Mouse (Mus musculus) 3T3-L1 (cell line): ENCODE data around the gene Ppie.
A peak's percentile ranks its signal among the peaks of the same experiment; 100 is the strongest.
"Not testable (repeated sequence)": the region's sequence is repeated elsewhere in the genome, so short reads cannot be mapped to it uniquely, and the experiment has no call there.

Experiments
- DNase-seq: peaks from one replicate; pipeline ENCODE4 v3.0.0-alpha.2; 2015; ENCODE audit warnings: low read depth, low spot score

The Ppie gene

GRCm38 (mm10) chr4:123139513-123140154 is at the start of gene Ppie:
Gene Ppie, minus strand, starts transcription at chr4:123139951.
- DNase-seq: peak; percentile 97

- DNase-seq: no peak
Measured at GRCm38 (mm10) chr4:123184816-123185215, 45.1 kb upstream of the Ppie start.

- DNase-seq: no peak
Measured at GRCm38 (mm10) chr4:123183239-123184056, 43.7 kb upstream of the Ppie start.

GRCm38 (mm10) chr4:123182328-123183238 is 42.8 kb upstream of the Ppie start, which contains the start of gene Hpcal4:
Gene Hpcal4, plus strand, starts transcription at chr4:123183227.
- DNase-seq: no peak

GRCm38 (mm10) chr4:123171811-123172210 is 32.1 kb upstream of the Ppie start:
- peak; percentile 20 for DNase-seq

GRCm38 (mm10) chr4:123164157-123164556 is 24.4 kb upstream of the Ppie start:
- no peak for DNase-seq

GRCm38 (mm10) chr4:123162305-123162917 is 22.7 kb upstream of the Ppie start:
- no peak for DNase-seq

- not testable (repeated sequence) for DNase-seq
Measured at GRCm38 (mm10) chr4:123161251-123161650, 21.5 kb upstream of the Ppie start.

- no peak for DNase-seq
Measured at GRCm38 (mm10) chr4:123160571-123160970, 20.8 kb upstream of the Ppie start.

- DNase-seq: no peak
Measured at GRCm38 (mm10) chr4:123155840-123156239, 16.1 kb upstream of the Ppie start.

GRCm38 (mm10) chr4:123155427-123155826 is 15.7 kb upstream of the Ppie start:
- DNase-seq: no peak

GRCm38 (mm10) chr4:123155004-123155403 is 15.3 kb upstream of the Ppie start:
- DNase-seq: peak; percentile 71

- DNase-seq: no peak
Measured at GRCm38 (mm10) chr4:123152976-123153375, 13.2 kb upstream of the Ppie start.

- no peak for DNase-seq
Measured at GRCm38 (mm10) chr4:123152003-123152402, 12.3 kb upstream of the Ppie start.

GRCm38 (mm10) chr4:123147446-123148150 is 7.8 kb upstream of the Ppie start:
- peak; percentile 13 for DNase-seq

GRCm38 (mm10) chr4:123137551-123137950 is 2.2 kb downstream of the Ppie start:
- DNase-seq: no peak

GRCm38 (mm10) chr4:123127051-123127450 is 12.7 kb downstream of the Ppie start:
- DNase-seq: no peak

- no peak for DNase-seq
Measured at GRCm38 (mm10) chr4:123126626-123127025, 13.1 kb downstream of the Ppie start.

GRCm38 (mm10) chr4:123121286-123121685 is 18.5 kb downstream of the Ppie start:
- DNase-seq: no peak

GRCm38 (mm10) chr4:123116640-123117039 is 23.1 kb downstream of the Ppie start:
- not testable (repeated sequence) for DNase-seq

GRCm38 (mm10) chr4:123116011-123116410 is 23.7 kb downstream of the Ppie start, which contains the start of gene Oxct2b:
Gene Oxct2b, plus strand, starts transcription at chr4:123116266.
- no peak for DNase-seq
